Mouse (Mus musculus): Measurements from ENCODE around the gene Dmbt1. TPM values are rescaled to one million over a fixed set of nuclear protein-coding genes. Genes with fewer than 3 reads are reported as not detected.

Dmbt1 gene
- polyA plus RNA-seq (2015; fragmentation: Nextera tagmentation; extraction: Ambion mirVana), result 0.13 TPM in 1 of 2 replicates, not detected in the other

- Histone ChIP-seq H3K27ac (no peak within 1 kb of the TSS), H3K4me3 (replicated peaks) (no peak within 1 kb of the TSS), H3K4me2 (no peak within 1 kb of the TSS), H3K9me3 (replicated peaks) (no peaks in the 10 kb centered on the region), H3K27me3 (no peaks in the 10 kb centered on the region), H3K9ac (no peak within 1 kb of the TSS), H3K36me3 (no peaks in the 10 kb centered on the region), H3K4me1 (replicated peaks) (no peaks in the 10 kb centered on the region)
- 51% methylated on average over 5 of the region's 5 CpGs for WGBS (ENCODE audit: insufficient replicate concordance)
- no peak for ATAC-seq (ENCODE audit: low read depth)
- no peak for DNase-seq
Measured at GRCm38 (mm10) chr7:131031755-131032154, at the start of gene Dmbt1. Dmbt1 (plus strand) TSS chr7:131032053.

- no peaks in the 10 kb centered on the region for H3K9me3 ChIP-seq (replicated peaks)
- no peak overlapping the region for H3K4me3 ChIP-seq (replicated peaks)
- no peak overlapping the region for H3K9ac ChIP-seq
- H3K27ac ChIP-seq, result no peak overlapping the region
- no peak; the same call in 1 of the 2 replicates for ATAC-seq (ENCODE audit: low read depth)
- H3K4me1 ChIP-seq (replicated peaks), result no peaks in the 10 kb centered on the region
- no peaks in the 10 kb centered on the region for H3K36me3 ChIP-seq
- H3K4me2 ChIP-seq, result no peak overlapping the region
- H3K27me3 ChIP-seq, result no peaks in the 10 kb centered on the region
- DNase-seq, result no peak
- WGBS (ENCODE audit: insufficient replicate concordance), result 56% methylated on average over 4 of the region's 4 CpGs
Measured at GRCm38 (mm10) chr7:130982371-130982770, 49.5 kb upstream of the Dmbt1 start.

- no peak overlapping the region for H3K4me3 ChIP-seq (replicated peaks)
- no peak overlapping the region for H3K9ac ChIP-seq
- H3K4me2 ChIP-seq, result no peak overlapping the region
- ATAC-seq (ENCODE audit: low read depth) (no peak), DNase-seq (no peak)
- H3K36me3 ChIP-seq, result no peaks in the 10 kb centered on the region
- no peaks in the 10 kb centered on the region for H3K27me3 ChIP-seq
- WGBS (ENCODE audit: insufficient replicate concordance), result 59% methylated on average over 3 of the region's 3 CpGs
- no peaks in the 10 kb centered on the region for H3K4me1 ChIP-seq (replicated peaks)
- H3K27ac ChIP-seq, result no peak overlapping the region
- no peaks in the 10 kb centered on the region for H3K9me3 ChIP-seq (replicated peaks)
Measured at GRCm38 (mm10) chr7:130982881-130983280, 49.0 kb upstream of the Dmbt1 start.

DNA sequence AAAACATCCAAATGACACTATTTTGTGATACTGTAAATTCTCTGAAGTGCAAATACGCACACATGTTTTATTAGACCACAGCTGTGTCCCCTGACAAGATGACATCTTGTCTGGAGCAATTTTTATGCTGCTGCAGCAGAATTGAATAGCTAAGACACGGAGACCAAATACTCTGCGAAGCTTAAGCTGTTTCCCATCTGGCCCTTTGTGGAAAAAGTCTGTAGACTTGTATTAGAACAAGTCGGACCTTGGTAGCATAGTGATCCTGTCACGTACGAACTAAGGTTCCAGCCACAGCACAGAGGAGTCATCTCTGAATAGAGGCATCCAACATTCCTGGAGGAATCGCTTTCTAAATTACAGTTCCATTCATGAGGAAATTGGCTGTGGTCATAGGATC lies 47.6 kb upstream of the Dmbt1 start:
- ATAC-seq (ENCODE audit: low read depth) (no peak), DNase-seq (no peak)
- H3K36me3 ChIP-seq, result no peaks in the 10 kb centered on the region
- no peaks in the 10 kb centered on the region for H3K27me3 ChIP-seq
- H3K4me1 ChIP-seq (replicated peaks), result no peaks in the 10 kb centered on the region
- H3K4me2 ChIP-seq, result no peak overlapping the region
- 79% methylated on average over 7 of the region's 7 CpGs for WGBS (ENCODE audit: insufficient replicate concordance)
- no peak overlapping the region for H3K27ac ChIP-seq
- H3K9me3 ChIP-seq (replicated peaks), result no peaks in the 10 kb centered on the region
- no peak overlapping the region for H3K4me3 ChIP-seq (replicated peaks)
- no peak overlapping the region for H3K9ac ChIP-seq

DNA sequence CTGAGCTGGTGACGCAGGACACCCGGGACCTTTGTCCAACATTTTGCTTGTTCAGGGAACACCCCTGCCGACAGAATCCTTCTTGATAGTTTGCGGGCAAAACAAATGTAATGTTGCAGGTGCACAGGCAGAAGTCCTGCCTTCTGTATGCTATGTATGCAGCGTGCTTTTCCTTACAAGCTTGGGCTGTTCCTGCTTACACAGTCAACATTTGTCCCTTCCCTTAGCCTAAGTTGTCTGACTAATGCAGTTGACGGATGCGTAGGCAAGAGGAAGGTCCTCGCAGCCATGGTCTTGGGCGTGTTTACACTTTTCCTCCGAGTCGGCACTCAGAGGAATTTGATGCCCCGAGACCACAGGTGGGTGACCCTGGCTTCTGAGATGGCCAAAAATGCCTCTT lies 46.7 kb upstream of the Dmbt1 start:
- H3K4me1 ChIP-seq (replicated peaks), result no peaks in the 10 kb centered on the region
- DNase-seq, result no peak
- 72% methylated on average over 12 of the region's 12 CpGs for WGBS (ENCODE audit: insufficient replicate concordance)

DNA sequence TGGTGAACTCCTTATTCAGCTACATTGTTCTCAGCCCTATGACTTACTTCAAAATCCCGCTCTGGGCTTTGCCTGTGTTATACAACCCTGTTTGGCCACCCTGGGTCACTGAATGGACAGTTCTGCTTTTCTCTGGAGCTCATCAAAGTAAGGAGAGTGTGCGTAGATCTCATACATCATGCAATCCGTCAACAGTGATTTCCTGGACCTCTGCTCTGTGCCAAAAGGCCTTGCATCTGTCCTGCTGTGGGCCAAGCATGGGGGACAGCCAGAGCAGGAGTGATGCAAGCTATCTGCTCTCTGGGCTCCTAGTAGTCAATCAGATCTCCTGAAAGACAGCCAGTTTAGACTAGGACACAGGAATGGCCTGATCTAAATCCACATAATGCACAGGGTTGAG lies 46.1 kb upstream of the Dmbt1 start:
- Histone ChIP-seq H3K9me3 (replicated peaks) (no peaks in the 10 kb centered on the region), H3K27ac (no peak overlapping the region), H3K4me2 (no peak overlapping the region), H3K27me3 (no peaks in the 10 kb centered on the region), H3K36me3 (no peaks in the 10 kb centered on the region), H3K4me3 (replicated peaks) (no peak overlapping the region), H3K9ac (no peak overlapping the region), H3K4me1 (replicated peaks) (no peaks in the 10 kb centered on the region)
- DNase-seq (no peak), ATAC-seq (ENCODE audit: low read depth) (no peak)
- whole genome bisulfite sequencing (ENCODE audit: insufficient replicate concordance), result 67% methylated on average over 3 of the region's 3 CpGs

More for the DNA sequence above, 46.7 kb upstream of the Dmbt1 start:
- Histone ChIP-seq H3K9me3 (replicated peaks) (no peaks in the 10 kb centered on the region), H3K9ac (no peak overlapping the region), H3K27ac (no peak overlapping the region), H3K36me3 (no peaks in the 10 kb centered on the region), H3K4me3 (replicated peaks) (no peak overlapping the region), H3K27me3 (no peaks in the 10 kb centered on the region), H3K4me2 (no peak overlapping the region)
- no peak for ATAC-seq (ENCODE audit: low read depth)

DNA sequence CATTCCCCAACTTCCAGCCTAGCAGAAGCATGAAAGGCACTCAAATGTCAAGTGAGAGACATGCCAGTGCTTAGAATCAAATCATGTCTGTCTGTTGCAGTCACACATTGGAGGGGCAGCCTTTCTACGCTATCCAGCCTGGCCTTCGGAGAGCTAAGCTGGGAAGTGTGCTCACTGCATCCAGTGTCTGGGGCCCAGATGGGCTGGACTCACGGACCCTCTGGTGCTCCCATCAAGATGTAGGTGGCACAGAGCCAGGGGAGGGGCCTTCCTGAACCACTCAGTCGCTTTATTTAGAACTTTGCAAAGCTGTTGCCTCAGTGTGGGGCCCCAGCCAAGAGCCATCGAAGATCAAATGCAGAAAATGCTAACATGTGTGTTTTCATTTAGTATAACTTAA lies 43.7 kb upstream of the Dmbt1 start:
- Histone ChIP-seq H3K9me3 (replicated peaks) (no peaks in the 10 kb centered on the region), H3K36me3 (no peaks in the 10 kb centered on the region), H3K27ac (no peak overlapping the region), H3K27me3 (no peaks in the 10 kb centered on the region), H3K4me1 (replicated peaks) (no peaks in the 10 kb centered on the region), H3K9ac (no peak overlapping the region), H3K4me2 (no peak overlapping the region), H3K4me3 (replicated peaks) (no peak overlapping the region)
- ATAC-seq (ENCODE audit: low read depth) (no peak), DNase-seq (no peak)
- WGBS (ENCODE audit: insufficient replicate concordance), result 58% methylated on average over 5 of the region's 5 CpGs

DNA sequence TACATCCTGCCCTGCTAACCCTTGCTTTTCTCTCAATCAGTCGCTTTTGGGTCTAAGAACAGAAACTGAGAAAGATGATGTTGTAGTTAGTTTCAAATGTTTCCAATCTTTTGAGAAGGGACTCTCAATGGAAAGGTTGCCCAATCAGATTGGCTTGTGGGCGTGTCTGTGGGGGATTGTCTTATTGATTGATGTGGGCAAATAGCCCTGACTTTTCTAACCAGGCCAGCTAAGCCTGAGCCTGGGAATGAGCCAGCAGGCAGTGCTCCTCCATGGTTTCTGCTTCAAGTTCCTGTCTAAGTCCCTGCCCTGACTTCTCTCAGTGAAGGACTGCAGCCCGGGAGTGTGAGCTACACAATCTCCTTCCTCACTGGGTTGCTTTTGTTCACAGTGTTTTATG lies 42.5 kb upstream of the Dmbt1 start:
- H3K27ac ChIP-seq, result no peak overlapping the region
- H3K9ac ChIP-seq, result no peak overlapping the region
- WGBS (ENCODE audit: insufficient replicate concordance), result 44% methylated on average over 3 of the region's 3 CpGs
- no peak for DNase-seq
- H3K4me3 ChIP-seq (replicated peaks), result no peak overlapping the region
- ATAC-seq (ENCODE audit: low read depth), result no peak
- H3K9me3 ChIP-seq (replicated peaks), result no peaks in the 10 kb centered on the region
- no peak overlapping the region for H3K4me2 ChIP-seq
- H3K4me1 ChIP-seq (replicated peaks), result no peaks in the 10 kb centered on the region
- no peaks in the 10 kb centered on the region for H3K36me3 ChIP-seq
- H3K27me3 ChIP-seq, result no peaks in the 10 kb centered on the region

DNA sequence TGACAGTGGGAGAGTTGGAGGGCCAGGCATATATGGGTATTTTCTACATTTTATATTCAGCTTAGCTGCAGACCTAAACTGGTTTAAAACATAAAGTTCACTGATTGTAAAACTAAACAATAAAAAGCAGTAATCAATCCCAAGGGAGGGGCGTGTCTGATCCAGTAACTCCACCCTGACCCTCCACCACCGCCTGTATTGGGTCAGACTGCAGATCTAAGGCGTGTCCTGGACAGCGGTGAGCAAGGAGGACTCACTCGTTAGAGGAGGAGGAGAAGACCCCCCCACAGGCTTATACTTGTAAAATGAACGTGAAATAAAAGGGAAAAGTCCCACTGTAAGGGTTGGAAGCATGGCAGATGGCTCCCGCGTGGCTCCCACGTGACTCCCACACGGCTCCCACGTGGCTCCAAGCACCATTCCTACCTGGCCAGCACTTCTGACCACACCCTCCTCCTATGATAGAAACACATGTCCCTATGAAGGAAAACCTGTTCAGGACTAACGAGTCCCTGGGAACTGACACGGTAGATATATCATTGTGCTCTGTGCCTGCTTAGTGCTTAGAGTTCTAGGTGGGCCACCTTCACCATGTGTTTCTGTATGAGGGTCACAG lies 40.6 kb upstream of the Dmbt1 start:
- DNase-seq, result no peak
- WGBS (ENCODE audit: insufficient replicate concordance), result 64% methylated on average over 13 of the region's 13 CpGs
- Histone ChIP-seq H3K4me2 (no peak overlapping the region), H3K4me3 (replicated peaks) (no peak overlapping the region), H3K27ac (no peak overlapping the region), H3K9me3 (replicated peaks) (no peaks in the 10 kb centered on the region), H3K9ac (no peak overlapping the region), H3K4me1 (replicated peaks) (no peaks in the 10 kb centered on the region), H3K27me3 (no peaks in the 10 kb centered on the region), H3K36me3 (no peaks in the 10 kb centered on the region)
- ATAC-seq (ENCODE audit: low read depth), result no peak

DNA sequence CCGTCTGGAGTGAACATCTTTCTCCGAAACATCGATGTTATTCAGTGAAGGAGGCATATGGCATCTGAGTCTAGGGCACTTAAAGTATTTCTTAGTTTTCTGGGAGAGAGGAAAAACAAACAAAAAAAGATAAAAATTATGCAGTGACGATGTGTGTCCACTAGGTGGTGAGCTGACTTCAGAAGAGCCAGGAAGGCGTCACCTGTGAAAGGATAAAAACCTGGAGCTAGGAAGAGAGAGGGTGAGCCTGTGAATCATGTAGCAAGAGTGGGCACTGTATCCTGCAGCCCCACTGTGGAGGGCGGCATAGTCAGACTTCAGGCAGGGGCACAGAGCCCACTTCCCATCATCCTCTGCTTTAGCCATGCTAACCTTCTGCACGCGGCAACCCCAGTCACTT lies 37.9 kb upstream of the Dmbt1 start:
- Histone ChIP-seq H3K4me1 (replicated peaks) (no peaks in the 10 kb centered on the region), H3K4me2 (no peak overlapping the region), H3K4me3 (replicated peaks) (no peak overlapping the region), H3K9ac (no peak overlapping the region), H3K27me3 (no peaks in the 10 kb centered on the region), H3K36me3 (no peaks in the 10 kb centered on the region), H3K27ac (no peak overlapping the region), H3K9me3 (replicated peaks) (no peaks in the 10 kb centered on the region)
- no peak for ATAC-seq (ENCODE audit: low read depth)
- DNase-seq, result no peak
- 37% methylated on average over 8 of the region's 8 CpGs for WGBS (ENCODE audit: insufficient replicate concordance)

- H3K9ac ChIP-seq, result no peak overlapping the region
- no peaks in the 10 kb centered on the region for H3K36me3 ChIP-seq
- H3K27me3 ChIP-seq, result no peaks in the 10 kb centered on the region
- DNase-seq (no peak), ATAC-seq (ENCODE audit: low read depth) (no peak)
- H3K4me2 ChIP-seq, result no peak overlapping the region
- no peak overlapping the region for H3K4me3 ChIP-seq (replicated peaks)
- 64% methylated on average over 12 of the region's 12 CpGs for WGBS (ENCODE audit: insufficient replicate concordance)
- no peak overlapping the region for H3K27ac ChIP-seq
- H3K9me3 ChIP-seq (replicated peaks), result no peaks in the 10 kb centered on the region; the same call in 1 of the 2 replicates
- no peaks in the 10 kb centered on the region for H3K4me1 ChIP-seq (replicated peaks)
Measured at GRCm38 (mm10) chr7:131001976-131002726, 29.7 kb upstream of the Dmbt1 start.

GRCm38 (mm10) chr7:131004071-131004470 lies 27.8 kb upstream of the Dmbt1 start:
- Histone ChIP-seq H3K27me3 (no peaks in the 10 kb centered on the region), H3K4me2 (no peak overlapping the region), H3K27ac (no peak overlapping the region), H3K9me3 (replicated peaks) (no peaks in the 10 kb centered on the region; the same call in 1 of the 2 replicates), H3K9ac (no peak overlapping the region), H3K36me3 (no peaks in the 10 kb centered on the region), H3K4me1 (replicated peaks) (no peaks in the 10 kb centered on the region), H3K4me3 (replicated peaks) (no peak overlapping the region)
- no peak for ATAC-seq (ENCODE audit: low read depth)
- DNase-seq, result no peak
- 67% methylated on average over 5 of the region's 5 CpGs for WGBS (ENCODE audit: insufficient replicate concordance)
